Mouse (Mus musculus): ENCODE data around the gene Gdi1.
"Not testable (repeated sequence)": the region's sequence is repeated elsewhere in the genome, so short reads cannot be mapped to it uniquely, and the experiment has no call there.

Gdi1 gene

GRCm38 (mm10) chrX:74329215-74329671 lies 24.4 kb downstream of the Gdi1 start:
- DNase-seq (ENCODE audit: low spot score): peak; percentile 6

DNA sequence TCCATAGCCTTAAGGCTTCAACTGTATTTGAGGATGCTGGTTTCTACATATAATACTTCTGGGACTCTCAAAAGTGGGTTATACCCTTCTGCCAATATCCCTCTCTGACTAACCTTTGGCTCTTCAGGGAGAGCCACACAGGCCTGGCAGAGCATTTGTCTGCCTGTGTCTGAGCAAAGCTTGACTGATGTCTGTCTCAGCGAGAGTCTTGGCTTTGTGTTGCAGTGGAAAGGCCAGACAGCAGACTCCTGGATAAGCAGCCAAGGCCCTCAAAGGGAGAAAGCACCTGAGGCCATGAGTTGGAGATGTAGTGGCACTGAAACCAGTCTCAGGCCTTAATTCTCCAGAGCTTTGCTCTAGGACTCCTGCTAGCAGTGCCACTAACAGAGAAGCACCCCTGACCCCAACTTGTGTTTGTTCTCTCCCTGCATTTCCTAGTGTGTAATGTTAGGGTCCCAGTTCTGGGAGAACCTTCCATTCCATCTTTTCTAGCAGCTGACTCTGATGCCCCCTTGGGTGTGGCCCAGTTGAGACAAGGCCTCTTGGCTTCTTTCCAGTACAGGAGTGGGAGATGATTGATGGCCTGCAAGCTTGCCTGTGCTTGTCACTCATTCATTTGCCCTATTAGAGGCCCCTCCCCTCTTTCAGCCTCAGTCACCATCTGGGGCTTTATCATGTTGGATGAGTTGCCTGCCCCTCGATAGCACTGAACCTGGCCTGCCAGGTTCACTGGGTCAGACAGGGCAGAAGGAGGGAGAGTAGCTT lies 25.6 kb downstream of the Gdi1 start:
- DNase-seq (ENCODE audit: low spot score): no peak

GRCm38 (mm10) chrX:74352645-74353466 lies 48.1 kb downstream of the Gdi1 start:
- no peak for DNase-seq (ENCODE audit: low spot score)

- DNase-seq (ENCODE audit: low spot score): peak; percentile 78
Measured at GRCm38 (mm10) chrX:74353467-74353770, 48.6 kb downstream of the Gdi1 start, which contains the start of gene Lage3. Lage3 (minus strand) TSS chrX:74353618.

DNA sequence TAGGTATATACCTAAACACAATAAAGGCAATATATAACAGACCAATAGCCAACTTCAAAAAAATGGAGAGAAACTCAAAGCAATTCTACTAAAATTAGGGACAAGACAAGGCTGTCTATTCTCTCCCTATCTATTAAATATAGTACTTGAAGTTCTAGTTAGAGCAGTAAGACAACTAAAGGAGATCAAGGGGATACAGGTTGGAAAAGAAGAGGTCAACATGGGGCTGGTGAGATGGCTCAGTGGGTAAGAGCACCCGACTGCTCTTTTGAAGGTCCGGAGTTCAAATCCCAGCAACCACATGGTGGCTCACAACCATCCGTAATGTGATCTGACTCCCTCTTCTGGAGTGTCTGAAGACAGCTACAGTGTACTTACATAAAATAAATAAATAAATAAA lies 52.3 kb downstream of the Gdi1 start:
- not testable (repeated sequence) for DNase-seq (ENCODE audit: low spot score)

- DNase-seq (ENCODE audit: low spot score): no peak
Measured at GRCm38 (mm10) chrX:74359171-74359570, 54.4 kb downstream of the Gdi1 start.
